Mouse (Mus musculus): ENCODE results near the gene Ndufs2.

The Ndufs2 gene

GRCm38 (mm10) chr1:171282086-171282805 is 31.1 kb upstream of the Ndufs2 start:
- TF ChIP-seq GATA4 (IDR thresholded peaks at IDR 0.05; ENCODE audit: insufficient replicate concordance, low read length) = no peak

- TF ChIP-seq GATA4 (IDR thresholded peaks at IDR 0.05; ENCODE audit: insufficient replicate concordance, low read length) = no peak
These were observed 30.3 kb upstream of the Ndufs2 start for GRCm38 (mm10) chr1:171281528-171281923.

GRCm38 (mm10) chr1:171280916-171281527 is 29.8 kb upstream of the Ndufs2 start, which contains the start of gene Ppox:
Gene Ppox, minus strand, starts transcription at chr1:171281186.
- no peak for TF ChIP-seq GATA4 (IDR thresholded peaks at IDR 0.05; ENCODE audit: insufficient replicate concordance, low read length)

- TF ChIP-seq GATA4 (IDR thresholded peaks at IDR 0.05; ENCODE audit: insufficient replicate concordance, low read length) = no peak
These were observed 29.2 kb upstream of the Ndufs2 start for GRCm38 (mm10) chr1:171280250-171280915.

- TF ChIP-seq GATA4 (IDR thresholded peaks at IDR 0.05; ENCODE audit: insufficient replicate concordance, low read length) = no peak
These were observed 28.5 kb upstream of the Ndufs2 start for GRCm38 (mm10) chr1:171279721-171280120.

GRCm38 (mm10) chr1:171279012-171279705 is 28.0 kb upstream of the Ndufs2 start:
- no peak for TF ChIP-seq GATA4 (IDR thresholded peaks at IDR 0.05; ENCODE audit: insufficient replicate concordance, low read length)

- TF ChIP-seq GATA4 (IDR thresholded peaks at IDR 0.05; ENCODE audit: insufficient replicate concordance, low read length) = no peak
These were observed 27.2 kb upstream of the Ndufs2 start for GRCm38 (mm10) chr1:171278436-171278835.

- no peak for TF ChIP-seq GATA4 (IDR thresholded peaks at IDR 0.05; ENCODE audit: insufficient replicate concordance, low read length)
These were observed 26.5 kb upstream of the Ndufs2 start for GRCm38 (mm10) chr1:171277736-171278135.

- TF ChIP-seq GATA4 (IDR thresholded peaks at IDR 0.05; ENCODE audit: insufficient replicate concordance, low read length) = no peak
These were observed 25.0 kb upstream of the Ndufs2 start for GRCm38 (mm10) chr1:171276110-171276748.

- no peak for TF ChIP-seq GATA4 (IDR thresholded peaks at IDR 0.05; ENCODE audit: insufficient replicate concordance, low read length)
These were observed 24.1 kb upstream of the Ndufs2 start for GRCm38 (mm10) chr1:171275144-171275734.

GRCm38 (mm10) chr1:171274171-171274570 is 23.0 kb upstream of the Ndufs2 start:
- TF ChIP-seq GATA4 (IDR thresholded peaks at IDR 0.05; ENCODE audit: insufficient replicate concordance, low read length) = no peak

GRCm38 (mm10) chr1:171272086-171272485 is 20.9 kb upstream of the Ndufs2 start:
- TF ChIP-seq GATA4 (IDR thresholded peaks at IDR 0.05; ENCODE audit: insufficient replicate concordance, low read length) = no peak

- no peak for TF ChIP-seq GATA4 (IDR thresholded peaks at IDR 0.05; ENCODE audit: insufficient replicate concordance, low read length)
These were observed 20.4 kb upstream of the Ndufs2 start for GRCm38 (mm10) chr1:171271622-171272021.

- no peak for TF ChIP-seq GATA4 (IDR thresholded peaks at IDR 0.05; ENCODE audit: insufficient replicate concordance, low read length)
These were observed 20.0 kb upstream of the Ndufs2 start for GRCm38 (mm10) chr1:171271196-171271595.

- no peak; the same call in 1 of the 2 replicates for TF ChIP-seq GATA4 (IDR thresholded peaks at IDR 0.05; ENCODE audit: insufficient replicate concordance, low read length)
These were observed 19.3 kb upstream of the Ndufs2 start for GRCm38 (mm10) chr1:171270573-171270900.

Data from liver, adult (tissue).